Mouse (Mus musculus) embryonic facial prominence, embryonic 14.5 days (tissue): ENCODE results near the gene Ap1g1. TPM values are rescaled to one million over a fixed set of nuclear protein-coding genes. Genes with fewer than 3 reads are reported as not detected.

Source experiments
- ATAC-seq: fragments of 200-750 bp; cut with Nextera tagmentation; 2 replicates; pipeline ENCODE4 v1.8.0; 2017; ENCODE audit warnings: low read depth, moderate number of reproducible peaks, moderate TSS enrichment
- DNase-seq: peaks from one replicate; pipeline ENCODE4 v3.0.0-alpha.2; 2015; ENCODE audit warnings: low spot score
- H3K27ac ChIP-seq: fragments of 300-500 bp; sonication (generic); replicated peaks from 2 replicates; pipeline ENCODE4 v1.5.1; 2014; ENCODE audit warnings: low read depth, mild to moderate bottlenecking, low read length, moderate library complexity
- H3K27me3 ChIP-seq: fragments of 300-500 bp; sonication (generic); replicated peaks from 2 replicates; pipeline ENCODE4 v1.6.1; 2014; ENCODE audit warnings: low read length; ENCODE audit not compliant: control insufficient read depth, insufficient read depth
- H3K36me3 ChIP-seq: fragments of 300-500 bp; sonication (generic); 2 replicates; pipeline ENCODE4 v1.6.1; 2014; ENCODE audit warnings: low read length, mixed read lengths; ENCODE audit not compliant: control insufficient read depth, insufficient read depth
- H3K4me1 ChIP-seq: fragments of 300-500 bp; sonication (generic); 2 replicates; pipeline ENCODE4 v1.6.1; 2014; ENCODE audit warnings: antibody characterized with exemption, low read length; ENCODE audit not compliant: control insufficient read depth, insufficient read depth
- H3K4me2 ChIP-seq: fragments of 300-500 bp; sonication (generic); 2 replicates; pipeline ENCODE4 v1.6.1; 2014; ENCODE audit warnings: low read depth, mild to moderate bottlenecking, low read length, moderate library complexity, mixed read lengths
- H3K4me3 ChIP-seq: fragments of 300-500 bp; sonication (generic); 2 replicates; pipeline ENCODE4 v1.5.1; 2014; ENCODE audit warnings: low read depth, mild to moderate bottlenecking, low read length
- H3K9ac ChIP-seq: fragments of 300-500 bp; sonication (generic); 2 replicates; pipeline ENCODE4 v1.6.1; 2014; ENCODE audit warnings: low read depth, mild to moderate bottlenecking, low read length, moderate library complexity, mixed read lengths
- H3K9me3 ChIP-seq: fragments of 300-500 bp; sonication (generic); 2 replicates; pipeline ENCODE4 v1.6.1; 2016; ENCODE audit warnings: low read length; ENCODE audit not compliant: control insufficient read depth
- WGBS: fragments of 180-500 bp; shearing (Covaris S2); extraction: QIAGEN DNeasy Blood & Tissue Kit; methylation state at CpG from one replicate; pipeline ENCODE4 v1.1.7; 2014; 5-methylcytosine and 5-hydroxymethylcytosine counted together
- polyA plus RNA-seq: library from polyadenylated mRNA; unstranded; fragments of >200 nt; fragmentation: Nextera tagmentation; extraction: Ambion mirVana; gene quantifications from 2 replicates; pipeline ENCODE4 v1.2.1, GENCODE M21; 2014

The Ap1g1 gene
- polyA plus RNA-seq, 1 experiment from 2014 or later = 38.4 TPM

- no peak overlapping the region for H3K9ac ChIP-seq
- DNase-seq (no peak), ATAC-seq (no peak)
- H3K27ac ChIP-seq = no peak overlapping the region
- H3K4me2 ChIP-seq = no peak overlapping the region
- WGBS = 62% methylated on average over 4 of the region's 4 CpGs
- no peaks in the 10 kb centered on the region; the same call in 1 of the 2 replicates for H3K4me1 ChIP-seq
- H3K36me3 ChIP-seq = peaks cover 8% of the 10 kb centered on the region; the same call in 1 of the 2 replicates
- H3K9me3 ChIP-seq = no peaks in the 10 kb centered on the region
- H3K4me3 ChIP-seq = no peak overlapping the region
- H3K27me3 ChIP-seq = no peaks in the 10 kb centered on the region
Measured at GRCm38 (mm10) chr8:109799245-109799644, 20.9 kb downstream of the Ap1g1 start.

GRCm38 (mm10) chr8:109800325-109800724 lies 22.0 kb downstream of the Ap1g1 start:
- no peaks in the 10 kb centered on the region; the same call in 1 of the 2 replicates for H3K4me1 ChIP-seq
- ATAC-seq (no peak), DNase-seq (no peak)
- H3K4me3 ChIP-seq = no peak overlapping the region
- H3K27me3 ChIP-seq = no peaks in the 10 kb centered on the region
- no peak overlapping the region for H3K9ac ChIP-seq
- 83% methylated on average over 2 of the region's 2 CpGs for WGBS
- no peak overlapping the region for H3K27ac ChIP-seq
- no peaks in the 10 kb centered on the region for H3K9me3 ChIP-seq
- H3K36me3 ChIP-seq = peaks cover 14% of the 10 kb centered on the region
- no peak overlapping the region for H3K4me2 ChIP-seq

- H3K27ac ChIP-seq = no peak overlapping the region
- no peaks in the 10 kb centered on the region for H3K9me3 ChIP-seq
- H3K4me3 ChIP-seq = no peak overlapping the region
- ATAC-seq (no peak), DNase-seq (no peak)
- WGBS = 94% methylated on average over 3 of the region's 3 CpGs
- H3K27me3 ChIP-seq = no peaks in the 10 kb centered on the region
- H3K4me1 ChIP-seq = peaks cover 7% of the 10 kb centered on the region; the same call in 1 of the 2 replicates
- peaks cover 18% of the 10 kb centered on the region for H3K36me3 ChIP-seq
- no peak overlapping the region for H3K9ac ChIP-seq
- H3K4me2 ChIP-seq = no peak overlapping the region
Measured at GRCm38 (mm10) chr8:109803211-109803610, 24.9 kb downstream of the Ap1g1 start.

- ATAC-seq (no peak), DNase-seq (no peak)
- no peak overlapping the region for H3K9ac ChIP-seq
- H3K4me3 ChIP-seq = no peak overlapping the region
- H3K4me1 ChIP-seq = peaks cover 7% of the 10 kb centered on the region; the same call in 1 of the 2 replicates
- 86% methylated on average over 3 of the region's 3 CpGs for WGBS
- no peak overlapping the region for H3K27ac ChIP-seq
- H3K36me3 ChIP-seq = peaks cover 18% of the 10 kb centered on the region
- no peaks in the 10 kb centered on the region for H3K9me3 ChIP-seq
- no peak overlapping the region for H3K4me2 ChIP-seq
- H3K27me3 ChIP-seq = no peaks in the 10 kb centered on the region
Measured at GRCm38 (mm10) chr8:109803801-109804200, 25.4 kb downstream of the Ap1g1 start.

- H3K4me3 ChIP-seq = no peak overlapping the region
- no peak for ATAC-seq
- no peak overlapping the region for H3K9ac ChIP-seq
- DNase-seq = peak; percentile 70
- H3K9me3 ChIP-seq = no peaks in the 10 kb centered on the region
- H3K27me3 ChIP-seq = no peaks in the 10 kb centered on the region
- 65% methylated on average over 3 of the region's 3 CpGs for WGBS
- peaks cover 11% of the 10 kb centered on the region; the same call in 1 of the 2 replicates for H3K4me1 ChIP-seq
- no peak overlapping the region for H3K4me2 ChIP-seq
- H3K27ac ChIP-seq = no peak overlapping the region
- H3K36me3 ChIP-seq = peaks cover 18% of the 10 kb centered on the region
Measured at GRCm38 (mm10) chr8:109806522-109806921, 28.2 kb downstream of the Ap1g1 start.

GRCm38 (mm10) chr8:109807401-109808119 lies 29.2 kb downstream of the Ap1g1 start:
- no peak overlapping the region for H3K4me2 ChIP-seq
- WGBS = 61% methylated on average over 7 of the region's 7 CpGs
- H3K9ac ChIP-seq = no peak overlapping the region
- no peak; the same call in 1 of the 2 replicates for ATAC-seq
- H3K27me3 ChIP-seq = no peaks in the 10 kb centered on the region
- peak overlapping the region; percentile 52 for H3K27ac ChIP-seq
- H3K4me3 ChIP-seq = no peak overlapping the region
- no peaks in the 10 kb centered on the region for H3K9me3 ChIP-seq
- peak; percentile 19 for DNase-seq
- peaks cover 18% of the 10 kb centered on the region for H3K36me3 ChIP-seq
- H3K4me1 ChIP-seq = peaks cover 11% of the 10 kb centered on the region; the same call in 1 of the 2 replicates

- no peak overlapping the region for H3K4me3 ChIP-seq
- no peak overlapping the region for H3K4me2 ChIP-seq
- H3K9ac ChIP-seq = no peak overlapping the region
- DNase-seq (no peak), ATAC-seq (no peak; the same call in 1 of the 2 replicates)
- H3K36me3 ChIP-seq = peaks cover 15% of the 10 kb centered on the region
- H3K9me3 ChIP-seq = no peaks in the 10 kb centered on the region
- peak overlapping the region; percentile 48; the same call in 1 of the 2 replicates for H3K27ac ChIP-seq
- peaks cover 11% of the 10 kb centered on the region; the same call in 1 of the 2 replicates for H3K4me1 ChIP-seq
- no peaks in the 10 kb centered on the region for H3K27me3 ChIP-seq
Measured at GRCm38 (mm10) chr8:109808120-109808447, 29.7 kb downstream of the Ap1g1 start.

- WGBS = 74% methylated on average over 3 of the region's 3 CpGs
- DNase-seq = no peak
- Histone ChIP-seq H3K27ac (no peak overlapping the region), H3K27me3 (no peaks in the 10 kb centered on the region), H3K9me3 (no peaks in the 10 kb centered on the region), H3K4me2 (no peak overlapping the region), H3K9ac (no peak overlapping the region), H3K4me1 (peaks cover 11% of the 10 kb centered on the region; the same call in 1 of the 2 replicates), H3K36me3 (peaks cover 12% of the 10 kb centered on the region; the same call in 1 of the 2 replicates), H3K4me3 (no peak overlapping the region)
- ATAC-seq = no peak
Measured at GRCm38 (mm10) chr8:109810434-109810833, 32.1 kb downstream of the Ap1g1 start.

GRCm38 (mm10) chr8:109815268-109815667 lies 36.9 kb downstream of the Ap1g1 start:
- 95% methylated on average over 2 of the region's 2 CpGs for WGBS
- no peak for ATAC-seq

More at GRCm38 (mm10) chr8:109815268-109815667, 36.9 kb downstream of the Ap1g1 start:
- Histone ChIP-seq H3K4me2 (no peak overlapping the region), H3K27me3 (no peaks in the 10 kb centered on the region), H3K4me1 (peaks cover 12% of the 10 kb centered on the region), H3K9me3 (no peaks in the 10 kb centered on the region), H3K27ac (no peak overlapping the region), H3K36me3 (0 out of 2 replicates have a peak, but pooled peaks cover 9% of the 10 kb centered on the region), H3K9ac (no peak overlapping the region), H3K4me3 (no peak overlapping the region)
- no peak for DNase-seq
